Mouse (Mus musculus): Measurements from ENCODE around the gene Zfp819. TPM values are rescaled to one million over a fixed set of nuclear protein-coding genes. Genes with fewer than 3 reads are reported as not detected.

The Zfp819 gene
- total RNA-seq (2021), result not detected in 2 replicates
- long read RNA-seq, experiment 1, result 0 reads
- long read RNA-seq, experiment 2, result 0 reads

- DNase-seq, result peak; percentile 85
Measured at GRCm38 (mm10) chr7:43606896-43607742, at the start of gene Zfp819. Zfp819 (plus strand) TSS chr7:43607169.

GRCm38 (mm10) chr7:43562006-43562633, 44.8 kb upstream of the Zfp819 start, which contains the start of gene Zfp658:
Zfp658 (plus strand) TSS chr7:43562256.
- DNase-seq, result peak; percentile 92

- no peak for DNase-seq
Measured at GRCm38 (mm10) chr7:43562651-43563070, 44.3 kb upstream of the Zfp819 start.

GRCm38 (mm10) chr7:43563300-43563699, 43.7 kb upstream of the Zfp819 start:
- no peak for DNase-seq

GRCm38 (mm10) chr7:43571216-43571615, 35.8 kb upstream of the Zfp819 start:
- no peak for DNase-seq

GRCm38 (mm10) chr7:43579440-43580171, 27.4 kb upstream of the Zfp819 start, which contains the start of gene Zfp719:
Zfp719 (plus strand) TSS chr7:43579610.
- DNase-seq, result peak; percentile 94

GRCm38 (mm10) chr7:43580526-43580925, 26.4 kb upstream of the Zfp819 start:
- no peak for DNase-seq

- DNase-seq, result no peak
Measured at GRCm38 (mm10) chr7:43584790-43585189, 22.2 kb upstream of the Zfp819 start.

GRCm38 (mm10) chr7:43601884-43602283, 5.1 kb upstream of the Zfp819 start:
- no peak for DNase-seq

- DNase-seq, result no peak
Measured at GRCm38 (mm10) chr7:43607743-43608287, 846 bp downstream of the Zfp819 start.

GRCm38 (mm10) chr7:43608316-43608824, 1.4 kb downstream of the Zfp819 start:
- no peak for DNase-seq

- DNase-seq, result no peak
Measured at GRCm38 (mm10) chr7:43613816-43614551, 7.0 kb downstream of the Zfp819 start.

- DNase-seq, result no peak
Measured at GRCm38 (mm10) chr7:43622927-43623326, 16.0 kb downstream of the Zfp819 start.

GRCm38 (mm10) chr7:43623819-43624218, 16.9 kb downstream of the Zfp819 start:
- DNase-seq, result no peak

- DNase-seq, result no peak
Measured at GRCm38 (mm10) chr7:43625065-43625464, 18.1 kb downstream of the Zfp819 start.

GRCm38 (mm10) chr7:43625794-43626422, 18.9 kb downstream of the Zfp819 start:
- no peak for DNase-seq

GRCm38 (mm10) chr7:43633940-43634339, 27.0 kb downstream of the Zfp819 start:
- no peak for DNase-seq

- no peak for DNase-seq
Measured at GRCm38 (mm10) chr7:43634500-43634899, 27.5 kb downstream of the Zfp819 start, which contains the start of gene Ceacam18. Ceacam18 (plus strand) TSS chr7:43634707.

GRCm38 (mm10) chr7:43636194-43636593, 29.2 kb downstream of the Zfp819 start:
- no peak for DNase-seq

GRCm38 (mm10) chr7:43637118-43637517, 30.1 kb downstream of the Zfp819 start:
- no peak for DNase-seq

GRCm38 (mm10) chr7:43642587-43642986, 35.6 kb downstream of the Zfp819 start:
- peak; percentile 71 for DNase-seq

Measured in adrenal gland, postnatal 14 days (tissue).